Mouse (Mus musculus) C2C12 (cell line): ENCODE results near the gene Anpep. TPM values are rescaled to one million over a fixed set of nuclear protein-coding genes. Genes with fewer than 3 reads are reported as not detected.

Source experiments
- H3K27me3 ChIP-seq: one replicate; pipeline ENCODE4 v1.6.1; 2011; ENCODE audit not compliant: control insufficient read depth, insufficient read depth, insufficient read length
- H3K36me3 ChIP-seq: one replicate; pipeline ENCODE4 v1.6.1; 2011; ENCODE audit not compliant: control insufficient read depth, insufficient read depth
- H3K4me3 ChIP-seq: one replicate; pipeline ENCODE4 v1.5.1; 2011; ENCODE audit warnings: mild to moderate bottlenecking, control low read depth; ENCODE audit not compliant: poor library complexity, insufficient read depth, severe bottlenecking
- H3K79me2 ChIP-seq: one replicate; pipeline ENCODE4 v1.6.1; 2011; ENCODE audit not compliant: control insufficient read depth, insufficient read depth
- H3K79me3 ChIP-seq: one replicate; pipeline ENCODE4 v1.6.1; 2011; ENCODE audit warnings: low read depth, control low read depth
- H3ac ChIP-seq: one replicate; pipeline ENCODE3; 2011; ENCODE audit warnings: low read depth; ENCODE audit not compliant: control insufficient read depth, insufficient read length
- CEBPB ChIP-seq: IDR thresholded peaks from one replicate; pipeline ENCODE4 v1.6.1; 2011; ENCODE audit warnings: low read depth, mild to moderate bottlenecking, control low read depth, moderate library complexity
- CTCF ChIP-seq: IDR thresholded peaks from one replicate; pipeline ENCODE4 v1.5.1; 2011; ENCODE audit not compliant: control insufficient read depth, insufficient read depth, insufficient read length
- FOSL1 ChIP-seq: IDR thresholded peaks from one replicate; pipeline ENCODE4 v1.8.0; 2011; ENCODE audit warnings: mild to moderate bottlenecking, low read length; ENCODE audit not compliant: poor library complexity, insufficient read depth, severe bottlenecking
- MAX ChIP-seq: IDR thresholded peaks from one replicate; pipeline ENCODE4 v1.6.1; 2011; ENCODE audit warnings: mild to moderate bottlenecking, control low read depth
- MYOD1 ChIP-seq: IDR thresholded peaks from one replicate; pipeline ENCODE4 v1.6.1; 2011; ENCODE audit warnings: low read depth; ENCODE audit not compliant: control insufficient read depth, insufficient read length
- MYOG ChIP-seq: IDR thresholded peaks from one replicate; pipeline ENCODE4 v1.6.1; 2011; ENCODE audit not compliant: control insufficient read depth, insufficient read length; ENCODE audit errors: extremely low read depth
- USF1 ChIP-seq: IDR thresholded peaks from one replicate; pipeline ENCODE4 v1.6.1; 2011; ENCODE audit warnings: low read depth, mild to moderate bottlenecking, control low read depth, moderate library complexity
- polyA plus RNA-seq: library from polyadenylated mRNA; unstranded; fragments of >200 nt; fragmentation: generic; extraction: Trizol; gene quantifications from one replicate; pipeline ENCODE4 v1.2.1, GENCODE M21; 2012; ENCODE audit warnings: missing spikeins

Anpep gene
- polyA plus RNA-seq, 1 experiment: 26.5 TPM

GRCm38 (mm10) chr7:79844090-79844802 lies 16.6 kb downstream of the Anpep start:
- Histone ChIP-seq H3K79me2 (peaks cover 34% of the 10 kb centered on the region), H3K27me3 (no peaks in the 10 kb centered on the region), H3ac (no peak overlapping the region), H3K4me3 (no peak overlapping the region), H3K79me3 (peaks cover 19% of the 10 kb centered on the region), H3K36me3 (peaks cover 13% of the 10 kb centered on the region)
- no peak for TF ChIP-seq USF1
- TF ChIP-seq MYOD1: no peak
- no peak for TF ChIP-seq FOSL1
- no peak for TF ChIP-seq MAX
- no peak for TF ChIP-seq CTCF
- no peak for TF ChIP-seq MYOG
- no peak for TF ChIP-seq CEBPB

- Histone ChIP-seq H3K79me3 (peaks cover 16% of the 10 kb centered on the region), H3K4me3 (no peak overlapping the region), H3K36me3 (peaks cover 13% of the 10 kb centered on the region), H3K27me3 (no peaks in the 10 kb centered on the region), H3ac (no peak overlapping the region), H3K79me2 (peaks cover 30% of the 10 kb centered on the region)
- no peak for TF ChIP-seq MAX
- TF ChIP-seq USF1: no peak
- no peak for TF ChIP-seq MYOG
- TF ChIP-seq CEBPB: no peak
- TF ChIP-seq CTCF: no peak
- TF ChIP-seq FOSL1: no peak
- TF ChIP-seq MYOD1: no peak
These were observed 18.7 kb downstream of the Anpep start for GRCm38 (mm10) chr7:79842163-79842562.

GRCm38 (mm10) chr7:79837247-79837646 lies 23.6 kb downstream of the Anpep start:
- no peak overlapping the region for H3K4me3 ChIP-seq
- no peaks in the 10 kb centered on the region for H3K27me3 ChIP-seq
- no peak for TF ChIP-seq FOSL1
- no peak for TF ChIP-seq USF1
- no peak for TF ChIP-seq CEBPB
- no peak overlapping the region for H3ac ChIP-seq
- no peaks in the 10 kb centered on the region for H3K79me2 ChIP-seq
- H3K79me3 ChIP-seq: no peaks in the 10 kb centered on the region
- peaks cover 21% of the 10 kb centered on the region for H3K36me3 ChIP-seq

- Histone ChIP-seq H3K27me3 (no peaks in the 10 kb centered on the region), H3ac (no peak overlapping the region), H3K4me3 (no peak overlapping the region), H3K36me3 (peaks cover 8% of the 10 kb centered on the region), H3K79me2 (no peaks in the 10 kb centered on the region), H3K79me3 (no peaks in the 10 kb centered on the region)
- TF ChIP-seq USF1: no peak
- no peak for TF ChIP-seq FOSL1
- no peak for TF ChIP-seq CEBPB
These were observed 25.7 kb downstream of the Anpep start for GRCm38 (mm10) chr7:79835196-79835595.

GRCm38 (mm10) chr7:79832980-79833379 lies 27.9 kb downstream of the Anpep start:
- no peak overlapping the region for H3K4me3 ChIP-seq
- H3ac ChIP-seq: no peak overlapping the region
- H3K79me2 ChIP-seq: no peaks in the 10 kb centered on the region
- TF ChIP-seq CTCF: no peak
- TF ChIP-seq FOSL1: no peak
- no peak for TF ChIP-seq MYOG
- TF ChIP-seq MAX: no peak
- no peak for TF ChIP-seq MYOD1
- H3K36me3 ChIP-seq: peaks cover 8% of the 10 kb centered on the region
- H3K79me3 ChIP-seq: no peaks in the 10 kb centered on the region
- no peaks in the 10 kb centered on the region for H3K27me3 ChIP-seq

- Histone ChIP-seq H3K79me2 (no peaks in the 10 kb centered on the region), H3K79me3 (no peaks in the 10 kb centered on the region), H3K36me3 (peaks cover 11% of the 10 kb centered on the region), H3K27me3 (no peaks in the 10 kb centered on the region), H3ac (no peak overlapping the region), H3K4me3 (no peak overlapping the region)
- TF ChIP-seq MYOG (no peak), MYOD1 (no peak), MAX (no peak), CTCF (no peak), FOSL1 (no peak), CEBPB (no peak)
These were observed 29.3 kb downstream of the Anpep start for GRCm38 (mm10) chr7:79831585-79831984.
